9 mouse cellular contexts compared by ENCODE assay signal in genomic region chr5:52865825-52866224, GRCm38 (mm10). TPM values are rescaled to one million over a fixed set of nuclear protein-coding genes. Genes with fewer than 3 reads are reported as not detected.
DNase-seq lines count a peak whose midpoint lies in the region; ATAC-seq and TF ChIP-seq lines count a peak whose summit lies in the region.
"Had no signal": no experiment of that assay in that cellular context is flagged by ENCODE, and none has a peak within 500 bp of the region (broad histone marks: within the 10 kb centered on the region; RNA-seq: fewer than 3 reads in every experiment).

No protein-coding gene starts in this region.

- no peak overlapping the region for H3K4me3 ChIP-seq in cerebellum, adult 2 months (replicated peaks; ENCODE audit: insufficient read depth, low read depth, low read length)
- H3K4me3 ChIP-seq in myocyte = no peak overlapping the region
- H3K4me3 ChIP-seq: liver, embryonic 13.5 days had no signal

- peak overlapping the region; percentile 42 for H3K4me2 ChIP-seq in myocyte (ENCODE audit: low read depth)
- H3K4me2 ChIP-seq: liver, embryonic 13.5 days had no signal

- no peak overlapping the region for H3ac ChIP-seq in myocyte (ENCODE audit: control insufficient read depth, insufficient read length)

- no peak overlapping the region for H3K27ac ChIP-seq in cerebellum, adult 2 months (ENCODE audit: insufficient read depth, low read length)
- H3K27ac ChIP-seq: liver, embryonic 13.5 days had no signal

- TF ChIP-seq POLR2A in cerebellum, adult 2 months (IDR thresholded peaks at IDR 0.05; ENCODE audit: borderline replicate concordance, insufficient read depth, low read length) = no peak
- TF ChIP-seq POLR2A in myocyte (IDR thresholded peaks at IDR 0.05; ENCODE audit: insufficient read length, low read depth) = no peak

- ATAC-seq in common myeloid progenitor, adult 5-6 weeks (replicated peaks; ENCODE audit: low read depth, poor library complexity, severe bottlenecking) = peak; percentile 88
- no peak for ATAC-seq in CD4-positive, CD25-positive, alpha-beta regulatory T cell, adult 4 months

- no peak for TF ChIP-seq CTCF in cerebellum, adult 2 months (IDR thresholded peaks at IDR 0.05; ENCODE audit: borderline replicate concordance, insufficient read depth, low read depth, low read length)

- H3K4me1 ChIP-seq in cerebellum, adult 2 months (ENCODE audit: control insufficient read depth, insufficient read depth, low read length) = no peaks in the 10 kb centered on the region; the same call in 1 of the 2 replicates
- H3K4me1 ChIP-seq: liver, embryonic 13.5 days had no signal

- no peaks in the 10 kb centered on the region for H3K27me3 ChIP-seq in cerebellum, adult 2 months (ENCODE audit: control insufficient read depth, insufficient read depth, low read length)
- H3K27me3 ChIP-seq in myocyte (ENCODE audit: control insufficient read depth, insufficient read depth, insufficient read length) = no peaks in the 10 kb centered on the region
- H3K27me3 ChIP-seq: liver, embryonic 13.5 days had no signal

- WGBS in cerebellum, adult 2 months = 28% methylated on average over 9 of the region's 9 CpGs

- H3K79me2 ChIP-seq in myocyte (ENCODE audit: control insufficient read depth, insufficient read depth) = no peaks in the 10 kb centered on the region

- peaks cover 62% of the 10 kb centered on the region for H3K36me3 ChIP-seq in myocyte (ENCODE audit: control insufficient read depth, insufficient read depth)

- peak; percentile 31 to 46 for DNase-seq in cerebellum, adult 2 months
- no peak for DNase-seq in cerebellum, adult 11-12 months
- peak; percentile 78 for DNase-seq in 3T3-L1 (ENCODE audit: low read depth, low spot score)
- DNase-seq in kidney, adult 11 months = peak; percentile 50
- no peak for DNase-seq in layer of hippocampus, postnatal 25 days (ENCODE audit: extremely low spot score in 1 of 2, low spot score in 1 of 2)
- DNase-seq: liver, embryonic 13.5 days had no signal

TF ChIP-seq in myocyte, 11 proteins besides CTCF, POLR2A, EP300 and RAD21:
- TF ChIP-seq MYOG (IDR thresholded peaks at IDR 0.05; ENCODE audit: control insufficient read depth in 1 of 3, insufficient read depth in 1 of 3, insufficient read length in 2 of 3, low read depth in 2 of 3) (no peak), REST (IDR thresholded peaks at IDR 0.05; ENCODE audit: insufficient read depth, insufficient read length) (no peak), MAX (IDR thresholded peaks at IDR 0.05; ENCODE audit: low read depth) (no peak), TCF12 (IDR thresholded peaks at IDR 0.05; ENCODE audit: insufficient read depth, poor library complexity, severe bottlenecking) (no peak), POLR2AphosphoS2 (IDR thresholded peaks at IDR 0.05; ENCODE audit: insufficient read length, low read depth) (no peak), TCF3 (IDR thresholded peaks at IDR 0.05; ENCODE audit: insufficient read length, low read depth) (no peak), E2F4 (IDR thresholded peaks at IDR 0.05; ENCODE audit: insufficient read depth) (no peak), MYOD1 (IDR thresholded peaks at IDR 0.05; ENCODE audit: control insufficient read depth in 1 of 3, insufficient read length in 2 of 3, low read depth in 2 of 3) (no peak), CEBPB (IDR thresholded peaks at IDR 0.05; ENCODE audit: insufficient read depth, poor library complexity, severe bottlenecking) (no peak)

RNA-seq across cellular contexts. Expression of gene Anapc4, which starts 32.0 kb away (rescaled TPM):
- 111 and 117 TPM in 2 replicates for polyA plus RNA-seq in cerebellum, adult 2 months (2012; rRNA removed)
- total RNA-seq in common myeloid progenitor, adult 5-6 weeks (2017) = 58.1 and 88.8 TPM in 2 replicates
- 32.2 TPM for polyA plus RNA-seq in myocyte (2012; fragmentation: generic; extraction: Trizol)
- polyA plus RNA-seq in CD4-positive, CD25-positive, alpha-beta regulatory T cell, adult 4 months (2017; shearing (Covaris generic)) = 10 to 100 TPM; 71.6 to 76.5 TPM
- total RNA-seq in layer of hippocampus, postnatal 25 days (2021) = 10 to 100 TPM; 66.5 to 78.4 TPM

Comparison
In these comparisons a context has a peak if more than half of its experiments do, and no peak if none do; other contexts are left out.
1. DNase-seq: peak in cerebellum, adult 2 months (2 of 2), 3T3-L1 (single experiment) and kidney, adult 11 months (single experiment); none in cerebellum, adult 11-12 months (single experiment) and layer of hippocampus, postnatal 25 days (0 of 2).